Mouse (Mus musculus) embryonic facial prominence, embryonic 12.5 days (tissue): ENCODE data around the gene B3galnt1. TPM values are rescaled to one million over a fixed set of nuclear protein-coding genes. Genes with fewer than 3 reads are reported as not detected.

ENCODE experiments used
- ATAC-seq: fragments of 200-750 bp; cut with Nextera tagmentation; 2 replicates; pipeline ENCODE4 v1.8.0; 2017; ENCODE audit not compliant: insufficient number of reproducible peaks, insufficient read depth, low FRiP score, low TSS enrichment
- H3K27ac ChIP-seq: fragments of 300-500 bp; sonication (generic); 2 replicates; pipeline ENCODE4 v1.5.1; 2016; ENCODE audit warnings: mild to moderate bottlenecking
- H3K27me3 ChIP-seq: fragments of 300-500 bp; sonication (generic); 2 replicates; pipeline ENCODE4 v1.6.1; 2016; ENCODE audit warnings: mild to moderate bottlenecking, moderate library complexity
- H3K36me3 ChIP-seq: fragments of 300-500 bp; sonication (generic); 2 replicates; pipeline ENCODE4 v1.6.1; 2016; ENCODE audit warnings: mild to moderate bottlenecking
- H3K4me1 ChIP-seq: fragments of 300-500 bp; sonication (generic); 2 replicates; pipeline ENCODE4 v1.6.1; 2016
- H3K4me2 ChIP-seq: fragments of 300-500 bp; sonication (generic); replicated peaks from 2 replicates; pipeline ENCODE4 v1.6.1; 2016; ENCODE audit warnings: mild to moderate bottlenecking, moderate library complexity
- H3K4me3 ChIP-seq: fragments of 300-500 bp; sonication (generic); 2 replicates; pipeline ENCODE4 v1.5.1; 2016; ENCODE audit warnings: mild to moderate bottlenecking
- H3K9ac ChIP-seq: fragments of 300-500 bp; sonication (generic); 2 replicates; pipeline ENCODE4 v1.6.1; 2016; ENCODE audit warnings: mild to moderate bottlenecking, moderate library complexity
- H3K9me3 ChIP-seq: fragments of 300-500 bp; sonication (generic); 2 replicates; pipeline ENCODE4 v1.6.1; 2016; ENCODE audit warnings: mild to moderate bottlenecking, moderate library complexity
- WGBS: fragments of 180-500 bp; shearing (Covaris S2); methylation state at CpG from one replicate; pipeline ENCODE4 v1.1.7; 2016; 5-methylcytosine and 5-hydroxymethylcytosine counted together
- polyA plus RNA-seq: library from polyadenylated mRNA; unstranded; fragments of >200 nt; fragmentation: Nextera tagmentation; extraction: Ambion mirVana; gene quantifications from 2 replicates; pipeline ENCODE4 v1.2.1, GENCODE M21; 2016

The B3galnt1 gene
- polyA plus RNA-seq, 1 experiment from 2014 or later = 40.1 TPM

- Histone ChIP-seq H3K36me3 (no peaks in the 10 kb centered on the region), H3K9ac (no peak overlapping the region), H3K4me3 (no peak overlapping the region), H3K4me1 (peaks cover 6% of the 10 kb centered on the region; the same call in 1 of the 2 replicates), H3K9me3 (no peaks in the 10 kb centered on the region), H3K27ac (no peak overlapping the region), H3K27me3 (no peaks in the 10 kb centered on the region), H3K4me2 (no peak overlapping the region)
- no peak for ATAC-seq
- 86% methylated on average over 10 of the region's 10 CpGs for WGBS
Observed at GRCm38 (mm10) chr3:69535486-69535885, 63.3 kb downstream of the B3galnt1 start.

- Histone ChIP-seq H3K27me3 (no peaks in the 10 kb centered on the region), H3K4me3 (no peak overlapping the region), H3K9me3 (no peaks in the 10 kb centered on the region), H3K9ac (no peak overlapping the region), H3K4me2 (no peak overlapping the region), H3K4me1 (peaks cover 6% of the 10 kb centered on the region; the same call in 1 of the 2 replicates), H3K36me3 (no peaks in the 10 kb centered on the region), H3K27ac (no peak overlapping the region)
- no peak for ATAC-seq
- 44% methylated on average over 4 of the region's 4 CpGs for WGBS
Observed at GRCm38 (mm10) chr3:69532687-69533086, 66.1 kb downstream of the B3galnt1 start.

GRCm38 (mm10) chr3:69531511-69531910, 67.2 kb downstream of the B3galnt1 start:
- H3K27ac ChIP-seq = no peak overlapping the region
- H3K36me3 ChIP-seq = no peaks in the 10 kb centered on the region
- no peak overlapping the region for H3K4me2 ChIP-seq
- no peaks in the 10 kb centered on the region for H3K9me3 ChIP-seq
- H3K27me3 ChIP-seq = no peaks in the 10 kb centered on the region
- no peak for ATAC-seq
- WGBS = 73% methylated on average over 9 of the region's 9 CpGs
- H3K4me1 ChIP-seq = no peaks in the 10 kb centered on the region; the same call in 1 of the 2 replicates
- no peak overlapping the region for H3K9ac ChIP-seq
- H3K4me3 ChIP-seq = no peak overlapping the region

- H3K27ac ChIP-seq = no peak overlapping the region
- no peak overlapping the region for H3K4me2 ChIP-seq
- ATAC-seq = no peak
- H3K36me3 ChIP-seq = no peaks in the 10 kb centered on the region
- no peaks in the 10 kb centered on the region for H3K27me3 ChIP-seq
- H3K9ac ChIP-seq = no peak overlapping the region
- H3K9me3 ChIP-seq = no peaks in the 10 kb centered on the region
- no peak overlapping the region for H3K4me3 ChIP-seq
- WGBS = 77% methylated on average over 7 of the region's 7 CpGs
- H3K4me1 ChIP-seq = no peaks in the 10 kb centered on the region; the same call in 1 of the 2 replicates
Observed at GRCm38 (mm10) chr3:69529576-69529975, 69.2 kb downstream of the B3galnt1 start.

GRCm38 (mm10) chr3:69527384-69527783, 71.4 kb downstream of the B3galnt1 start:
- Histone ChIP-seq H3K27ac (no peak overlapping the region), H3K36me3 (no peaks in the 10 kb centered on the region), H3K27me3 (no peaks in the 10 kb centered on the region), H3K4me3 (no peak overlapping the region), H3K9me3 (no peaks in the 10 kb centered on the region), H3K4me2 (no peak overlapping the region), H3K9ac (no peak overlapping the region), H3K4me1 (no peaks in the 10 kb centered on the region; the same call in 1 of the 2 replicates)
- WGBS = 94% methylated on average over 1 of the region's 1 CpGs
- no peak for ATAC-seq

GRCm38 (mm10) chr3:69525072-69525529, 73.7 kb downstream of the B3galnt1 start:
- Histone ChIP-seq H3K4me1 (peaks cover 4% of the 10 kb centered on the region), H3K9me3 (no peaks in the 10 kb centered on the region), H3K27me3 (no peaks in the 10 kb centered on the region), H3K4me2 (no peak overlapping the region), H3K27ac (no peak overlapping the region), H3K36me3 (no peaks in the 10 kb centered on the region), H3K4me3 (no peak overlapping the region), H3K9ac (no peak overlapping the region)
- WGBS = 40% methylated on average over 8 of the region's 8 CpGs
- no peak for ATAC-seq

GRCm38 (mm10) chr3:69524356-69525071, 74.2 kb downstream of the B3galnt1 start:
- no peak overlapping the region for H3K9ac ChIP-seq
- peaks cover 10% of the 10 kb centered on the region for H3K4me1 ChIP-seq
- no peak overlapping the region for H3K4me2 ChIP-seq
- 79% methylated on average over 8 of the region's 8 CpGs for WGBS
- no peak for ATAC-seq
- H3K9me3 ChIP-seq = no peaks in the 10 kb centered on the region
- no peaks in the 10 kb centered on the region for H3K36me3 ChIP-seq
- H3K4me3 ChIP-seq = no peak overlapping the region
- H3K27ac ChIP-seq = no peak overlapping the region
- no peaks in the 10 kb centered on the region for H3K27me3 ChIP-seq

Other genes starting within 250 kb of the B3galnt1 start
- gene Nmd3, start 123.0 kb upstream of the B3galnt1 start, polyA plus RNA-seq = 119 and 120 TPM in 2 replicates